Mouse (Mus musculus) T-helper 2 cell (primary cell): ENCODE measurements around the gene Hivep2.

Experiments used
- in situ Hi-C: fragments of 300-600 bp; cut with MboI, MseI; formaldehyde crosslinking; loops from one replicate; pipeline ENCODE4 v1.15.1; 2025; ENCODE audit warnings: high pct_unique_total_duplicates

The Hivep2 gene

DNA sequence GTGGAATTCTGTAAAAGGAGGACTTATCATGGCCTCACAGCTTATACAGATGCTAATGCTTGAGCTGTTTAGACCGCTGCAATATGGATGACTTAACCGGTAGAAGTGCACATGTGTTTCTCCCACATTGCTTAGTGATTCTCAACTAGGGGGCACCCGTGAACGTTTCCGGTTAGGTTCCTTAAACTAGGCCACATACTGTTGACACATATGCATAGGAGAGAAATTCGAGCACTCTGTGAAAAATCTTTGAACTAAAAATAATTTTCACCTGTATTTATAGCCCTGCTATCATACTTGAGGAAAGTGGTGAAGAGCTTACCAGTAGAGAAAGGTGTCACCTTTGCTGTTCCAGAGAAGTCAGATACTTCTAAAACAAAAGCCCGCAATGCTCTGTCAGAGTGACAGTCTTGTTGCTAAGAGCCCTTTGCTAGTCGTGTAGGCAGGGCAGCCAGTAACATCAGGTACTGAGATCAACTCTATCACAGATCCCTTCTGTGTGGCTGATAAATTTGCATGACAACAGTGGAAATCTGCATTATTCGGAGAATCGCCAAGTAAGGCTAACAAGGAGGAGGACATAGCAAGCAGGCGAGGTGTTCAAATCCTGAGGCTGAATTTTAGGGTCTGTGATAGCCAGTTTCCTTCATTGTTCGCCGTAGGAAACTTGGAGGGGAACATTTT, 50.6 kb downstream of the Hivep2 start:
- in situ Hi-C loops, result no loop called here

- in situ Hi-C loops, result no loop called here
These were observed 51.5 kb downstream of the Hivep2 start for GRCm38 (mm10) chr10:14017338-14017737.

DNA sequence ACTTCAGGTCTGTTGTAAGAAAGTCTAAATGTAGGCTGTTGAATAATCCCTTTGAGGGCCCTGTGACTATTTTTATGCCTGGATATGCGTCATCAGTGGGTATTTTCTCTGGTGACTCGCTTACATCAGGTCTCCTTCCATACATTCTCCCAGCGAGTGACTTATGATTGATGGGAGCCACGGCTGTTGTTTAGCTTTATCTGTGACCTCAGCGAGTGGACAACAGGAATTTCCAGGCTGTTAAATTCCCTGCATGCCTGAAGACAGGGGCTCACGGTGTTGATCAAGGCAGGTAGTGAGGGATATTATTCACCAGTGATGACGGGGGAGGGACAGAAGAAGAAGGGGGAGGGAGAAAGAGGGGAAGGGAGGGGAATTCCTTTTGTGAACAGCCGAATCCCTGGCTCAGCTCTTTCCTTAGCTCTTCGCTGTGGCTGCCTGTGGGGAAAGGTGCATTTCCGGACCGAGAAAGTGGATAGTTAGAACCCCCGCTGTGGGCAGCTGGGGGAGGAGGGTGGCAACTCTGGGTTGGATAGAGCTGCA, 52.0 kb downstream of the Hivep2 start:
- in situ Hi-C loops, result no loop called here

DNA sequence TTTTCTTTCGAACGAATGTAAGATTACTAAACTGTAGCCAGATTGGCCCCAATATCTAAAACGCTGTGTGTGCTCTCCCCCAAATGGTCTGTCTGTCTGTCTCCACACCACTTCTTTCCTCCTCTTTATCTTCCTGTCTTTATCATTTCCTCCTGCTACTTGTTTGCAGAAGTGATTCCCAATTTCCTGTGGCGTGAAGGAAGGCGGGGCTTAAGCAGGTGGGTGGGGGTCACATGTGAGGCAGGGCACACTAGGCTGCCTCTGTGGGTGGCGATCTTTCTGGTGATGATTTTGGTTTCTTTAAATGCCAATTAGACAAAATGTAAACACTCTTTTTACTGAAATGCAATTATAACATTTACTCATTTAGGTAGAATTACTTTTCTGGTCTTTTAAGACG, 52.8 kb downstream of the Hivep2 start:
- in situ Hi-C loops, result no loop called here

- in situ Hi-C loops, result no loop called here
These were observed 53.3 kb downstream of the Hivep2 start for GRCm38 (mm10) chr10:14019198-14019597.

GRCm38 (mm10) chr10:14020253-14020652, 54.4 kb downstream of the Hivep2 start:
- in situ Hi-C loops, result no loop called here

- in situ Hi-C loops, result no loop called here
These were observed 59.1 kb downstream of the Hivep2 start for GRCm38 (mm10) chr10:14024971-14025370.

DNA sequence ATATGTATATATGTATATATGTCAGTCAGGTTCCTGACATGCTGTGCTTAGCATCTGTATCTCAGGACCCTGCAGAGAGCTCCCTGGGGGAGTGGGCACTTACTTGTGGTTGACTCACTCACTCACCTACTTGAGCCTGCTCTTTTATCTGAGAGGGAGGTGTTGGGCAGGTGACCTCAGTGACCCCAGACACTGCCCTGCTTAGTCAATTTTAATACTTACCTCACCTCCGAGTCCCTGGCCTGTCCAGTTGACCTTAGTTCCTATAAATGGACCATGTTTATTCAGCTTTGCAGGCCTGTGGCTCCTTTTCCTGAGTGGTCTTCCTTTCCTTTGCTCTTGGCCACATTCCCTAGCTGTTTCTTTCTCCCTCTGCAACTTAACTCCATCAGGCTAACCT, 61.9 kb downstream of the Hivep2 start:
- in situ Hi-C loops, result no loop called here

- in situ Hi-C loops, result no loop called here
These were observed 63.1 kb downstream of the Hivep2 start for GRCm38 (mm10) chr10:14028956-14029355.

DNA sequence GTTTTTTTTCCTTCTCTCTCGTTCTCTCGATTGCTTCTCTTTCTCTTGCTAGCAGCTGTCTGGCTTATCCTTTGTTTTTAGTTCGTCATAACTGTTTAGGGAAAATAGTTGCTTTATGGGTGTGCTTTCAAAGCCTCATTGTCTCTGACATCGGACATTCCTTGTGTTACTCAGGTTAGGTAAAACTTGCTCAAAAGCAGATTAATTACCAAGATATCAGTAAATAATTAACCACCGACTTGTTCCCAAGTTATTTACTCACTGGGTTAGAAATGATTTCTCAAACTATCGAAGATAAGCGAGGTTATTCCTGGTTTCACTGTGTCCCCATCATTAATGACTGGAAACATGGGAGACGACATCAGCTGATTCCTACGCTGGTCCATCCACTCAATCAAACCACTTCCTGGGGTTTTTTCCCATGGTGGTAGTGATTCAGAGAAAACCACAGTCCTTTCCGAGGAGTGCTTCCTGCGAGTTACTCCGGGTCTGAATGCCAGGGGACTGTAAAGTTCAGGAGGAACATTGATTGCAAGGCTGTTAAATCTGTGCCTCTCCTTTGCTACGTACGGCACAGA, 64.7 kb downstream of the Hivep2 start:
- in situ Hi-C loops, result no loop called here

DNA sequence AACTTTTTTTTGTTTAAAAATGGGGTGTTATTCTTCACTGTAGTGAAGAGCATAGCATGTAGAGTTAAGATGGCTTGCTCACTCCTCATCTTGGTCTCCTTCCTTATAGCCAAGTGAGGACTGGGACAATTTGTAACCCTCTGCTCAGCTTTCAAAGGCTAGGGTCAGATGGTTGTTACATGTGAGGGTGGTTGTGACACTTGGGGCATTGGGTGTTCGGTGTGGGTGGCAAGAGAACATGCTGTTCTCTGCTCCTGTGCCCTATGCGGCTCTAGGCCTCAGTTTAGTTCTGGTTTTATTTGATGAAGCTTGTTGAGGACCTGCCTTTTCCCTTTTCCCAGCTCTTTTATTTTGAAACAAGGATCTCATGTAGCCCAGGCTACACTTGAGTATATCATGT, 66.7 kb downstream of the Hivep2 start:
- in situ Hi-C loops, result no loop called here

GRCm38 (mm10) chr10:14034046-14034445, 68.2 kb downstream of the Hivep2 start:
- in situ Hi-C loops, result no loop called here

- in situ Hi-C loops, result loop anchor here (5.0 kb wide), 1 partner anchor 57 kb away; no protein-coding TSS in a partner anchor
These were observed 68.9 kb downstream of the Hivep2 start for GRCm38 (mm10) chr10:14034790-14035189.

GRCm38 (mm10) chr10:14035607-14036006, 69.7 kb downstream of the Hivep2 start:
- in situ Hi-C loops, result loop anchor here (5.0 kb wide), 1 partner anchor 58 kb away; no protein-coding TSS in a partner anchor

DNA sequence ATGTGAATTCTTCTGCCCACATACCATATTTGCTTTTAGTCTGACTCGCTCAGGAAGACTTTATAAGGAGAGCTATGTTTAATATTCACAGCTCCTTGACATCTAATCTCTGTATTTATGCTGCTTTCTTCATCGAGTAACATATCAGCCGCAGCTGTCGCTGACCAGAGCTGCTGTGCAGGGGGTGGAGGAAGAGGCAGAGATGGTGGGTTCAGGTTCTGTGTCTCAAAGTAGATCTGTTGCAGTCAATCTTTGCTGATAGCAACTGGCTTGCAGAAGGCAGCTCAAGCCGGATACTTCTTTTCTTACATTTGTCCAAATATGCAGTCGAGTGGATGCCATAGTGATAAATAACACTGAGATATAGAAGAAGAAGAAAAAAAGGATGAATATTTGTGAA, 70.6 kb downstream of the Hivep2 start:
- in situ Hi-C loops, result loop anchor here (5.0 kb wide), 1 partner anchor 59 kb away; no protein-coding TSS in a partner anchor

- in situ Hi-C loops, result loop anchor here (5.0 kb wide), 1 partner anchor 61 kb away; no protein-coding TSS in a partner anchor
These were observed 72.2 kb downstream of the Hivep2 start for GRCm38 (mm10) chr10:14037977-14038489.

DNA sequence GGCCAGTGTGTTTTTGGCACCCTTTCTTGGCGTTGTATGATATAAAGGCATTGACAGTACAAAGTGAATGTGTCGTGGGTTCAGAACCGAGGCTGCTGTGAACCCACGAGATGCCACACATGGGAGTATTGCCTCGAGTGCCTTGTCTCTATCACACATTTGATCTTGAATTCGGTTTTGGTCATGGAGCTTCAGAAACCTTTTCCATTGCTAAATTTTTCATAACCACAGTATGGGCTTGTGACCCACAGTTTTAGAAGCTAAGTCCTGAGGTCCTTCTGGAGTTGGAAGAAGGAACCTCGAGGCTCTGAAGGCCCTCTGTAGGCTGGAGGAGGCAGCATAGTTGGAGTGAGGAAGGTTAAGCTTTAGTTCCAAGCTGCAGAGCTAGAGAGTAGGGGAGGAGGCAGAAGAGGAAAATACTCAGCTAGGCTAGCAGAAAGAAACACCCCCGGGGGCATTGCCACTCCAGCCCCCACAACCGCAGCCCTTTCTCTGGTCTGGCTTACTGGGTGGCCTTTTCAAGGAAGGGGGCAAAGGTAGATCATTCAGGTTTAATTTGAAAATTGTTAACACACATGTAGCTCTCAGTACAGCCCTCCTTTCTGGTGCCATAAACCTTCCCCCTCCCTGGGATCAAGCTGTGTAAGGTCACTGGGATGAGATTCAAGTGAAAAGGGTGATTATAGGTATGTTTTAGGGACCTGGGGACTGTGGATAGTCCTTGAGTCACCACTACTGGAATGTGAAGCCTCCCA, 75.0 kb downstream of the Hivep2 start:
- in situ Hi-C loops, result no loop called here

DNA sequence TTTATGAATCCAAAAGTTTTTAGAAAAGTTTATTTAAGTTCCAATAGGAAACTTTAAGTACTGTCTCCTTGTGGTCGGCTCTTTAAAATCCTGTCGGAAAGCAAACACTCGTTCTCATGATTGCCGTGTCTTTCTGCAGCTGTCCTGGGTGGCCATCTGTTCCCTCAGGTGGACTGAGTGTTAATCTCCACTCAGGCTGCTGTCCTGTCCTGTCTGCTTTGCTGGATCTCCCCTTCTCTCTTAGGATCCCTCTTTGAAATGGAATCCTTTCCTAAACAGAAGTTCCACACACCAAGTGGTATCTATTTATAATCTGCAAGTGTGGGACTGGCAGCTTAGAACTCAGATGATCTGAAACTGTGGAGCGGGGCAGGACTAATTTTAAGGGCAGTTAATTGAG, 75.7 kb downstream of the Hivep2 start:
- in situ Hi-C loops, result no loop called here

GRCm38 (mm10) chr10:14042539-14043348, 76.9 kb downstream of the Hivep2 start:
- in situ Hi-C loops, result no loop called here

- in situ Hi-C loops, result no loop called here
These were observed 77.5 kb downstream of the Hivep2 start for GRCm38 (mm10) chr10:14043349-14043710.

DNA sequence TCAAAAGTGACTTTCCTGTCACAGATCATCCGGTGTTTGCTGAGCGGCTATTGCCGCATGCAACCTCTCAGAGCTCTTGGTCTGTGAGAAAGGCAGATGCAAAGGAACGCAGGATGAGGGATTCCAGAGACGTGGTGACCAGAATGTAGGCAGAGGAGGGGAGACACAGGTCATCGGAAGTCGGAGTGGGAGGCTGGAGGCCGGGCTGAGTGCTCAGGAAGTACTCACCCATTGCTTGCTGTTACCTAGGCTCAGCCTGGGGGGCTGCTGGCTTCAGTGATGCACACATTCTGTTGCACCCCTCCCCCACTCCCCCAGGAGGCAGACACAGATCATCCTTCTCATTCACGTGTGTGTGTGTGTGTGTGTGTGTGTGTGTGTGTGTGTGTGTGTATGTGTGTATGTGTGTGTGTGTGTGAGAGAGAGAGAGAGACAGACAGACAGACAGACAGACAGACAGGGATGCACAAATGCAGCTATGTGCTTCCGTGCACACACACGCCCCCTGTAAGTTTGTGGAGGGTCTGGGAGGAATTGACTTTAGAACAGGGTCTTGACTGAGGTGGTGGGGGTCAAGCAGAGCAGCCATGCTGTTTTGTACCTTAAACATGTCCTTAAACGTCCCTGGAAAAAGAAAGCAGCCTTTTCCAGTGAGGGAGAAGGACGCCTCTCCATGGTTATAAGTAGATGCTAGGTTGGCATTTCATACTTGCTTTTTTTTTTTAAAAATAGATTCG, 78.3 kb downstream of the Hivep2 start:
- in situ Hi-C loops, result no loop called here
